Mouse (Mus musculus) 3134 (cell line): ENCODE measurements around the gene Gm10272.
"Not testable (repeated sequence)": the region's sequence is repeated elsewhere in the genome, so short reads cannot be mapped to it uniquely, and the experiment has no call there.

Experiments used
- DNase-seq: peaks from one replicate; pipeline ENCODE4 v3.0.0-alpha.2; 2011; ENCODE audit warnings: low spot score; ENCODE audit not compliant: insufficient read length; ENCODE audit errors: extremely low read depth

Gene Gm10272

DNA sequence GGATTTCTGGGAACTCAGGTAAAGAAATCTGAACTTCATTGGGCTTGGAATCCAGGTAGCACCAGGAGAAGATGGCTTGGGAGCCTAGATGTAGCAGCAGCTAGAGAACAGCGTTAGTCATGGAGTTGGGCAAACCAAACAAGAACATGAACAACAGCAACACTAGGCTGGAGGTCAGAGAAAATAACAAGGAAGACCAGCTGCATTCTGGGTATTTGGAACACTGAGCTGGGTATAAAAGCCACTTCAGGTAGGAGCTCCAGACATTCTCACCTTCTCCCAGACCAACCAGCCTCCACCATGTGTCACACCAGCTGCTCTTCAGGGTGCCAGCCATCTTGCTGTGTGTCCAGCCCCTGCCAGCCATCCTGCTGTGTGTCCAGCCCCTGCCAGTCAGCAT lies at the start of gene Gm10272:
Gm10272 (plus strand) TSS at position 301 of the 400 bp plus-strand sequence.
- no peak for DNase-seq

- no peak for DNase-seq
Measured at GRCm38 (mm10) chr10:77658286-77658994, 48.0 kb upstream of the Gm10272 start.

- DNase-seq, result no peak
Measured at GRCm38 (mm10) chr10:77663949-77664665, 42.3 kb upstream of the Gm10272 start.

GRCm38 (mm10) chr10:77666342-77666741 lies 40.1 kb upstream of the Gm10272 start:
- DNase-seq, result peak; percentile 58

DNA sequence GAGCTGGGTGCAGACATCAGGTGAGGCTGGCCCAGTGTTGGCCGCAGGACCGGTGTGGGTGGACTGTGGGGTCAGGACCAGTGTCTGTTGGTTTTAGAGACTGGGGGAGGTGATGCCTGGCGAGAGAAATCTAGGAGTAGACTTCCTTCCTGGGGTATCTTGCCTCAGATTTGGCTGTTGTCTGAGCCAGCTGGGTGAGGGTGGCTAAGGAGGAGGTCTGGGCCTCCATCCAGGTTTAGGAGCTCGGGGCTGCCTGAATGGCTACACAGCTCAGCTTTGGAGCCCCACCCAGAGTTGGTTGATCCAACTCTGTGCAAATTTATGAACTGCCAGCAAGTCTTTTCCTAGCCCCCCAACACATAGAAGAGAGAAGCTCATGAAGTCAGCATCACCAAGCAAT lies 39.0 kb upstream of the Gm10272 start:
- no peak for DNase-seq

GRCm38 (mm10) chr10:77670710-77671109 lies 35.7 kb upstream of the Gm10272 start:
- DNase-seq, result no peak

DNA sequence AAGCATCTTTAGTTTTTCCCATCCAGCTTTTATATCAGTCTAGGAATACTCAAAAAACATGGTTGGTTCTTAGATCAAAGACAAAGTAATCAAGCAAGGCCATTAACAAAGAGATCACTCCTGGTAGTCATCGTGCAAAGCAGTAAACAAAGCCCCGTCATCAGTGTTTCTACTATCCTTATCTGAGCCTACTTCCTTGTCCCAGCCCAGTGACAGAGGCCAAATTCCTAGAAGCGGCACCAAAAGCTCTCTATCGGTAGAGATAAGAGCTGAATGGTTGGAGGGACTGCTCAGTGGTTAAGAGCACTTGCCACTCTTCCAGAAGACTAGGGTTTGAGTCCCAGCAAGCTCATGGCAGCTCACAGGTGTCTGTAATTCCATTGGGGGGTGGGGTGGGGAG lies 34.9 kb upstream of the Gm10272 start:
- DNase-seq, result no peak

DNA sequence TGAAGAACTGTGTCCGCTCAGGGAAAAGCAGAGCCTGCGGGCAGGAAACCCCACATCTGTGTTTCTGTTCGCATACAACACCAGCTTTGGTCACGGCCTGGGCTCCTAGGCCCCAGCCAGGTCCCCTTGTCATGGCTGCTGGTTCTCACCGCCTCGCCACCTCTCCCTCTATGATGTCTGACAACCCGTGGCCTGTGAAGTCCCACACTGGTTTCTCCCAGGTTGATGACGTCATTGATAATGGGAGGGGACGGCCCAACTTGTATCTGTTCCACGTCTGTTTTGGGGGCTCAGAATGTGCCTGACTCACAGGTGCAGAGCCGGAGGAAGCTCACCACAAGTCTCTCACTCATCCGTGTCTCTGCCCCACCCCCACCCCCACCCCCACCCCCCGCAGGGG lies 32.7 kb upstream of the Gm10272 start:
- no peak for DNase-seq

DNA sequence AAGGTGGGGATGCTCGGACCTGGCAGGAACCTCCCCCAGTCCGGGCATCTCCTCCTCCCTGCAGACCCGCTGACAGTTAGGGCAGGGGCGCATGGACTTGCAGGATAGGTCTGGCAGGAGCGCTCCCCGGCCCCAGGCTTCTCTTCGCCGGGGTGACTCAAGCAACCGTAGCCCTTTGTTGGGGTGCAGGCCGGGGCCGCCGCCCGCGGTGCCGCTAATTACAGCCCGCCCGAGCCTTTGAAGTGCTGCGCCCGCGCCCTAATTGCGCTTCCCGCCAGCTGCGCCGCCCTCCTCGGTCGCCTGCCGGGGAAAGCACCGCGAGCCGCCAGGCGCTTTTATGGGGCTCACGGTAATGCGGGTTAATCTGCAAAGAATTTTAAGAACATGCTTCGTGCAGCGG lies 28.9 kb upstream of the Gm10272 start:
- no peak for DNase-seq

DNA sequence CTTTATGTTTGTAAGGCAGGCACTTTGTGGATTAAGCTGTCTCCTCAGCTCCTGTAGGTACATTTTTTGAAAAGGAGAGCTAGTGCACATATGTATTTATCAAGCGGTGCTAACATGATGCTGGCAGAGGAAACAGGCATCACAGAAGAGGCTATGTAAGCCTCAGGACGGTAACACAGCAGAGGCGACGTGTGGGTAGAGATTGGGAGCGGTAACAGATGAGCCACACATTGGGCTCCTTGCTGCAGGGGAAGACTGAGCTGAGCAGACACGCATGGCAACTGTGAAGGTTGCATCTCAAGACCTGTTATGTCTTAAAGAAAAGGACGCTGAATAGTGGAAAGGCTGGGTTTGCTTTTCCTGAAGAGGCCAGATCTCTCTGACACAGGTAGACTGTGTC lies 23.4 kb upstream of the Gm10272 start:
- no peak for DNase-seq

DNA sequence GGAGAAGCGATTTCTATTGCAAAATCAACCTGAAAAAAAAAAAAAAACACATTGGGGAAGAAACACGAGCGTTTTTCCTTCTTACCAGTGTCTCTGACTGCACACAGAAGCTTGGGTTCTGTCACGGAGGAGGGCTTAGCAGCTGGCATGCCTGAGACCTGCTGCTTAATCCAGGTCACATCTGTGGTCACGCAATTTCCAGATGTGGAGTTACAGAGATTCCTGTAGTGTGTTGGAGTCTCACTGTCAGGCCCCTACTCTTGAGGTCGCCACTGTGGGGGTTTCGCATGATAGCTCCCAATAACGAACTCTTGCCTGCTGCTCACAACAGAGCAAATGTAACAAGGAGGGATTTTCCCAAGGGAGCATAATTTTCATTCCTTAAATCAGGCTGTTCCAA lies 22.2 kb upstream of the Gm10272 start:
- DNase-seq, result no peak

DNA sequence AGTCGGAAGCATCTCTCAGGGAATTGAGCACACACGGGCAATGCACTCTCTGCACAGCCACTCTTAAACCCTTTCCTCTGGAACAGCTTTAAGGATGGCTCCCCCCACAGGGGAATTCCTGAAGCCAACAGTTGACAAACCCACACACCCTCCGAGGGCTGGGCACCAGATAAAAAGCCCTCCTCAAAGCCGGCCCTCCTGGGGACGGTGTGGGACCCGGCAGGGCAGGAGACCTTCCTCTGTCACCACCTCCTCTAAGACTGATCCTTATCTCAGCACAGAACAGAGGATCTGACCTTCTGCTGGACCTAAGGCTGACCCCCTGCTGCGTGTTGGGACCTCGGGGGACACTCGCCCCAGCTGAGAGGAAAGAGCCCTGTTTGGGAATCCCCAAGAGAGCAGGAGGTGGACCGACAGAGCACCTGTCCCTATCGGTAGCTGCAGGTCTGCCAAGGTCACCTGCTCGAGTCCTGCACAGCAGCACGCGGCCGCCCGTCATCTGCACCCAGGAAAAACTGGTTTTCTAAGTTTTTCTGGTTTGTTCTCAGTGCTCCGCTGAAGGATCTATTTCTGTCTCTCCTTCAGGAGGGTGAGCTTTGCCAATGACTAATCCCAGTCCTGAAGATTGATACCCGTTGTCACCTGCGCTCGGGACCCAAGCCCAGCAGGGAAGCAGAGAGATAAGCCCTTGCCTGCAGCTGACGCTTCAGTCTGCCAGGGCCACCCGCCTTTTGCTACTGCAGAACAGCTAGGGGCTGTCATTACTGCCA lies 20.3 kb upstream of the Gm10272 start, which contains the start of gene Tspear:
Tspear (plus strand) TSS at position 675 of the 770 bp plus-strand sequence.
- no peak for DNase-seq

- no peak for DNase-seq
Measured at GRCm38 (mm10) chr10:77687021-77687420, 19.4 kb upstream of the Gm10272 start.

GRCm38 (mm10) chr10:77690356-77690807 lies 16.0 kb upstream of the Gm10272 start, which contains the start of gene Gm19402:
Gene Gm19402, minus strand, starts transcription at chr10:77690757.
- not testable (repeated sequence) for DNase-seq

DNA sequence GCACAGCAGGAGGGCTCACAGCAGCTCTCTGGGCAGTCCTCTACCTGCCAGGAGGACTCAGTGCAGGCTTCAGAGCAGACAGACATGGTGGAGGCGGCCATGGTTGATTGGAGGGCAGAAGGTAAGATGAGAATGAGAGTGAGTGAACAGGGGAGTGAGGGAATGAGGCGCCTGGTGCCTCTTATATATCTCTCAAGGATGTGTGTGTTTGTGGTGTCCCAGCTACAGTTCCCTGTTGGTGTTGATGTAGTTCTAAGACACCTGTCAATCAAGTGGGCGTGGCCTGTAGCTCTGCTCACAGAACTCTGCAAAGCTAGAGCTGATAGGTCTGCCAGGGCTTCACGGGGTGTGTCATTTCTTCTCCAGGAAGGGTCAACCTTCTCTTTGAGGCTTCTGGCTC lies 9.3 kb upstream of the Gm10272 start, which contains the start of gene Gm9508:
Gm9508 (minus strand) TSS at position 101 of the 400 bp plus-strand sequence.
- DNase-seq, result no peak

DNA sequence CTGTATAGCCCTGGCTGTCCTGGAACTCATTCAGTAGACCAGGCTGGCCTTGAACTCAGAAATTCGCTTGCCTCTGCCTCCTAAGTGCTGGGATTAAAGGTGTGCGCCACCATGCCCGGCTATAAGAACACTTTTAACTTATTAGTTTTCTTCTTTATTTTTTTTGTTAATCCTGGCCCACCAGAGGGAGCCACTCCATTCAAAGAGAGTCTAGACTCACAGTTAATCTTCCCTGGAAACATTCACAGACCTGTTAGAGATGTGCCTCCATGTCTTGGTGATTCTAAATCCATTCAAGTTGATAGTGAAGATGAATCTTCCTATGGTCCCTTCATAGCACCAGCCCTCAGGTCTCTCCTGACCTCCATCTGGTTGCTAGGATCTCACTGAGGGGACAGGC lies 3.4 kb downstream of the Gm10272 start:
- DNase-seq, result no peak

DNA sequence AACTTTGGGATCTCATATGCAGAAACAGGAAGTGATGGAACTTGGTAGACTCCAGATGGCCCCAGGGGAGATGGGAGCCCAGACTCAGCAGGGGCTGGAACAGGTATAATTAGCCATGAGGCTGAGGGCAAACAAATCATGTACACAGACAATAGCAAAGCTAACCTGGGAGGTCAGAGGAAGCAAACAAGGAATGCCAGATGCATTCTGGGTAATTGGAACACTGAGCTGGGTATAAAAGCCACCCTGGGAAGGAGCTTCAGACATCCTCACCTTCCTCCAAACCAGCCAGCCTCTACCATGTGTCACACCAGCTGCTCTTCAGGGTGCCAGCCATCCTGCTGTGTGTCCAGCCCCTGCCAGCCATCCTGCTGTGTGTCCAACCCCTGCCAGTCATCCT lies 4.7 kb downstream of the Gm10272 start, which contains the start of gene Gm10024:
Gm10024 (plus strand) TSS at position 301 of the 400 bp plus-strand sequence.
- DNase-seq, result not testable (repeated sequence)

DNA sequence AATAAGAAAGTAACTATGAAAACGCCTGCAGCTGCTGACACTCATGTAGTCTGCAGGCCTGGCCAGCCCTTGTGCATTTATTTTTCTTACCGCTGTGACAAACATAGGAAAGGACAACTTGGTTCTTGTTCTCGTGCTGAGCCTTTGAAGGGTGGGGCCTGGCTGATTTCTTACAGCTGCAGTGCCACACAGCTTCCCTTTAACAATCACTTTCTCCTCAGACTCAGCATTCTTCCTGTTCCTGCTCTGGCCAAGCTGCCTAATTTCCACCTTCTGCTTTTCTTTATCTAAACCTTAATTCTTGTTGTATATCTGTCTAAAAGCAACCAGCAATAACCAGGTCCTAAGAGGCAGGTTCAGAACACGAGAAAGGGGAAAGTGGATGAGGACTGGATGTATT lies 7.3 kb downstream of the Gm10272 start:
- no peak for DNase-seq

- no peak for DNase-seq
Measured at GRCm38 (mm10) chr10:77715507-77715906, 9.1 kb downstream of the Gm10272 start, which contains the start of gene Gm10142. Gene Gm10142, plus strand, starts transcription at chr10:77715807.

- not testable (repeated sequence) for DNase-seq
Measured at GRCm38 (mm10) chr10:77720299-77720698, 13.9 kb downstream of the Gm10272 start, which contains the start of gene Krtap12-1. Gene Krtap12-1, plus strand, starts transcription at chr10:77720599.

GRCm38 (mm10) chr10:77724855-77725254 lies 18.4 kb downstream of the Gm10272 start:
- DNase-seq, result no peak
